ENCODE assay signal across 22 mouse cellular contexts in the genomic region with DNA sequence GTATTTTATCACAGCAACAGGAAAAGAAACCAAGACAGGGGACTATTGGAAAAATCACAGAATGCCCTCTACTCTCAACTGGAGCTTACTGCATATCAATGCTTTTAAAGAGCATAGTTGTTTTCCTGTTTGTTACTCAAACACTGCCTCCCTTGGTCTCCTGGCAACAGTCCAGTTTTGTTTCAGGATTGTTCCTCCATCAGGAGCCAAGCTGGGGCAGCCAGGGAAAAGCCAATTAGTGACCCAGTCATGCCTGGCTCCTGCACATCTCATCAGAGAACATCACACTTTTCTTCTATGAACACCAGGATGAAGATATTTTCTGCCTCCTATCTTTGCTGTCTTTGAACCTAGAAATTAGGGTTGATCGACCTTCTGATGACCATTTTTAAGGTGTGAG.
DNase-seq lines count a peak whose midpoint lies in the region; ATAC-seq lines count a peak whose summit lies in the region.
"Had no signal": no experiment of that assay in that cellular context is flagged by ENCODE, and none has a peak within 500 bp of the region (broad histone marks: within the 10 kb centered on the region; RNA-seq: fewer than 3 reads in every experiment).

No protein-coding gene starts in this region.

- 51% methylated on average over 1 of the region's 1 CpGs for WGBS in heart, embryonic 11.5 days (ENCODE audit: insufficient replicate concordance)
- 64% methylated on average over 1 of the region's 1 CpGs for WGBS in neural tube, embryonic 15.5 days

- H3K4me2 ChIP-seq in heart, embryonic 11.5 days = no peak overlapping the region
- no peak overlapping the region for H3K4me2 ChIP-seq in neural tube, embryonic 15.5 days
- H3K4me2 ChIP-seq: heart, embryonic 15.5 days; liver, embryonic 13.5 days had no signal

- H3K27ac ChIP-seq in heart, embryonic 11.5 days (ENCODE audit: low read depth, low read length) = no peak overlapping the region
- peak overlapping the region; percentile 33; the same call in 1 of the 2 replicates for H3K27ac ChIP-seq in neural tube, embryonic 15.5 days (replicated peaks)
- H3K27ac ChIP-seq: forebrain, embryonic 10.5 days; heart, adult 2 months; heart, embryonic 15.5 days; liver, embryonic 13.5 days; stomach, postnatal 0 days had no signal

- peak; percentile 6 for DNase-seq in cerebellum, adult 11 months
- DNase-seq in cerebellum, adult 8-10 months = no peak
- DNase-seq in heart, adult 11 months = peak; percentile 82
- peak; percentile 10 for DNase-seq in kidney, postnatal 10 days
- DNase-seq in kidney, adult 18-20 months = no peak
- no peak for DNase-seq in neural tube, embryonic 10.5 days (ENCODE audit: extremely low spot score, low spot score)
- DNase-seq: adrenal gland, adult 8-10 months; gastrocnemius, postnatal 25 days; heart, adult 2 months; heart, postnatal 4 days; liver, embryonic 13.5 days; lung, adult 2 months; right cerebral cortex, postnatal 14 days had no signal

- H3K4me3 ChIP-seq in heart, embryonic 11.5 days (ENCODE audit: low read depth, low read length) = no peak overlapping the region
- H3K4me3 ChIP-seq in neural tube, embryonic 15.5 days (replicated peaks) = no peak overlapping the region
- H3K4me3 ChIP-seq: forebrain, embryonic 10.5 days; heart, adult 2 months; heart, embryonic 15.5 days; liver, embryonic 13.5 days; megakaryocyte, embryonic 14.5 days had no signal

- no peaks in the 10 kb centered on the region for H3K27me3 ChIP-seq in heart, embryonic 11.5 days (ENCODE audit: control insufficient read depth, insufficient read depth, low read length)
- no peaks in the 10 kb centered on the region for H3K27me3 ChIP-seq in neural tube, embryonic 15.5 days (replicated peaks)
- H3K27me3 ChIP-seq: heart, embryonic 15.5 days; liver, embryonic 13.5 days; megakaryocyte, embryonic 14.5 days had no signal

- no peaks in the 10 kb centered on the region for H3K9me3 ChIP-seq in heart, embryonic 11.5 days (replicated peaks; ENCODE audit: control insufficient read depth, low read length)
- no peaks in the 10 kb centered on the region for H3K9me3 ChIP-seq in neural tube, embryonic 15.5 days (replicated peaks)
- H3K9me3 ChIP-seq: forebrain, embryonic 10.5 days; heart, embryonic 15.5 days; liver, embryonic 13.5 days; megakaryocyte, embryonic 14.5 days had no signal

- no peak for ATAC-seq in heart, embryonic 11.5 days (replicated peaks; ENCODE audit: insufficient number of reproducible peaks, low FRiP score, low TSS enrichment)
- ATAC-seq in neural tube, embryonic 15.5 days (ENCODE audit: low FRiP score) = no peak
- ATAC-seq: activated CD4-positive, CD25-positive, alpha-beta regulatory T cell, adult 4 months; intestine, postnatal 0 days; midbrain, embryonic 16.5 days had no signal

- H3K9ac ChIP-seq in heart, embryonic 11.5 days (ENCODE audit: low read depth, low read length) = no peak overlapping the region
- no peak overlapping the region for H3K9ac ChIP-seq in neural tube, embryonic 15.5 days (replicated peaks)
- H3K9ac ChIP-seq: heart, embryonic 15.5 days; liver, embryonic 13.5 days had no signal

- no peaks in the 10 kb centered on the region for H3K4me1 ChIP-seq in heart, embryonic 11.5 days (ENCODE audit: control insufficient read depth, insufficient read depth, low read length)
- peaks cover 5% of the 10 kb centered on the region; the same call in 1 of the 2 replicates for H3K4me1 ChIP-seq in neural tube, embryonic 15.5 days
- H3K4me1 ChIP-seq: heart, embryonic 15.5 days; liver, embryonic 13.5 days; megakaryocyte, embryonic 14.5 days had no signal

- H3K36me3 ChIP-seq in heart, embryonic 11.5 days (ENCODE audit: control insufficient read depth, insufficient read depth, low read length) = no peaks in the 10 kb centered on the region
- no peaks in the 10 kb centered on the region for H3K36me3 ChIP-seq in neural tube, embryonic 15.5 days
- H3K36me3 ChIP-seq: forebrain, embryonic 10.5 days; heart, embryonic 15.5 days; liver, embryonic 13.5 days had no signal

Comparison
In these comparisons a context has a peak if more than half of its experiments do, and no peak if none do; other contexts are left out.
1. DNase-seq: peak in cerebellum, adult 11 months (single experiment), heart, adult 11 months (single experiment) and kidney, postnatal 10 days (single experiment); none in cerebellum, adult 8-10 months (single experiment), kidney, adult 18-20 months (single experiment) and neural tube, embryonic 10.5 days (single experiment).